Mouse (Mus musculus) CD4-positive, CD25-positive, alpha-beta regulatory T cell, adult 4 months (primary cell): ENCODE results near the gene Srebf1. TPM values are rescaled to one million over a fixed set of nuclear protein-coding genes. Genes with fewer than 3 reads are reported as not detected.

Source experiments
- ATAC-seq: one replicate; pipeline ENCODE4 v1.8.0; 2017
- polyA plus RNA-seq, 2 experiments: library from polyadenylated mRNA; unstranded; fragments of 100-300 nt; shearing (Covaris generic); gene quantifications; one replicate each; pipeline ENCODE4 v1.2.1; 2017

Srebf1 gene
- polyA plus RNA-seq, 2 experiments from 2014 or later: 20.7 to 28.6 TPM

DNA sequence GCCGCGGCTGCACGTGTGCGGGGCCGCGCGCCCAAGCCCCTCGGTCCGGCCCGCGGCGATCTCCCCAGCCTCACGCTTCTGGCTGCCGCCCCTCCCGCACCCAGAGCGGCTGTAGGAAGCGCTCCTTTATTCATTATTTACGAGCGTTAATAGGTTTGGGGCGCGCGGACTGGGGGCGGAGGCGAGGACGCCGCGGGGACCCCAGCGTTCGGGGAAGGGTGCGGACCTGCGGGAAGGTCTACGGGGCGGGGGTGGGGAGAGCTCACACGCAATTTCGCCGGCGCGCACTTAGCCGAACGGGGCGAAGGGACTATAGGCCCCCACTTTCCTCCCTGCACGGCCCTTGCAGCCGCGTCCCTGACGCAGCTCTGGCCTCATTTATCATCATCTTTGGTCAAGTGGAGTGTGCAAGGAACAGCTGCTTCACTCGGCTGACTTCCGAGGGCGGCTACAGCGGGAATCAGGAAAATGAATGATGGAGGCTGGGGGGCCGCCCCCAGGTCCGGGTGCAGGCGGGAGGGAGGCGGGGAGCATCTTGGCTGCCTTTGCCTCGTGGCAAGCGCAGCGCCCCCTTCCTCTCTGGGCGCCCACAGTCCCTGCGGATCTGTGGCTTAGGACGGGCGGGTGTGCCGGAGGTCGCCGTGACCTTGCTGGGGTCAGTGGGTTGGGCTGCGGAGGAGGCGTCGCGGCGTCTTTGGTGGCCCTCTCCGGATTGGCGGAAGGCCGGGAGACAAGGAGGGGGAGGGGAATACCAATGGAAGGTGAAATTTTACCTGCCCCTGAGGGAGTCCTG is 46.0 kb downstream of the Srebf1 start:
- ATAC-seq: peak; percentile 44

DNA sequence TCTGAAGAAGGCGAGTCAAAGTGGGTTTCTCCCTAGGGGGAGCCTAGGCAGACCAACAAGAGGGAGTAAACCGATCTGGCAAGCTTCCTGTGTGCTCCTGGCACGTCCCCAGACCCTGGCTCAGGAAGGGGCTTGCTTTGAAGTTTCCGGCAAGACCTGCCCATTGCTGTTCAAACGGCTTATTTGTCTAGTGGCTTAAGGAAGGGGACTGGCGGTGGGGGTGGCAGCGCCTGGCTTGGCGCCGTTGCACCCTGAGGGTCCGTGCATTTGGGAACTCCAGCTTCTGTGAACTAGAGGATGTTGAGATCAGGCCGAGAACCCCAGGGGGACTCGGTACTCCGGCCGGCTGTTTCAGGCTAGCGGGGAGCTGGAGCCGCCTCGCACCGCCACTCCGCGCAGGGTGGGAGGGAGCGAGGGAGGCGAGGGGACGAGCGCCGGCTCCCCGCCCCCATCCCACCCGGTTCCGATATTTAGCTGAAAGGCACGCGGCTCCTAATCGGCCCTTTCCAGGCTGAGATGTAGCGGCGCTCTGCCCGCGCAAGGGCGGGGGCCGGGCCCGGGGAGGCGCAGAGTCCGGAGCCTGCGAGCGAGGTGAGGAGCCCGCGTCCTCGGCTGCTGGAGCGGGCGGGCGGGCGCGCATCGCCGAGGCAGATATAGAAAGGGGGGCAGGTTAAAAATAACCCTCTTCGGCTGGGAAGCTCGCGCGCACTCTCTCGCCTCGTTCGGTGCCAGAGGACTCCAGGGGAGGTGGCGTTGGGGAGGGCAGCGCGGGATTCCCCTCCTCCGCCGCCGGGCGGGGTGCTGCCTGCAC is 46.8 kb downstream of the Srebf1 start:
- peak; percentile 60 for ATAC-seq

- ATAC-seq: no peak
Measured at GRCm38 (mm10) chr11:60173606-60174184, 48.7 kb downstream of the Srebf1 start.

DNA sequence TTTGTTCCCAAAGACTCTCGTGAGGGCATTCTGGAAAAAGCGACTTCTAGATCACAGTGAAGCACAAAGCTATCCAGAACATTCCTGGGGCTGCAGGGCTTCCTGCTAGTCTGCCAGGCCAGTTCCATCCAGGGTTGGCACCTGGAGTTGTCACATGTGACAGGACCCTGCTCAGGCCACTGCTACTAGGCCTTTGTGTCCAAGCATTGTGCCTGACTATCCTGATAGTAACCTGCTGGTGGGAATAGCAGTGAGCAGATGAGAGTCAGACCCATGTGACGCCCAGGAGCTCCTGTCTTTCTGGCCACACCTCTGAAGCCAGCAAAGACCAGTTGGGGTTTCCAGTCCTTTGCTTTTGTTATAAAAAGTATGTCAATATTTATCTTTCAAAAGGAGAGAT is 50.3 kb downstream of the Srebf1 start:
- no peak for ATAC-seq

- no peak for ATAC-seq
Measured at GRCm38 (mm10) chr11:60168780-60169179, 53.6 kb downstream of the Srebf1 start.

DNA sequence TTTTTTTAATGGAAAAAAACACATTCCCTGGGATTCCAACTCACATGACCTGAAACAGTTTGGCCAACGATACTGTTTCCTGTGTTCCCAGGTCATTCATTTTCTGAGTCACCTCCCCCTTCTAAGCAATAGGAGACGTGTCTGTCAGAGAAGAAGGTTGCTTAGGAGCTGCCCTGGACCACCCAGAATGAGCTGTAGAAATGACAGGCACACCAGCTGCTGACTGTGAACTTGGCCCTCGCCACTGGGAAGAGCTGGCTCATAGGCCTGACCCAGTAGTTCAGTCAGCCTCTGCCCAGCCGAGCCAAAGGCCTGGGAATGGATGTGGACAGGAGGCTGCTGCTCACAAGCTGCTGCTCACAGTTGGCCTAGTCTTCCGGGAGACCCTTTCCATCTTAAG is 57.3 kb downstream of the Srebf1 start:
- no peak for ATAC-seq

DNA sequence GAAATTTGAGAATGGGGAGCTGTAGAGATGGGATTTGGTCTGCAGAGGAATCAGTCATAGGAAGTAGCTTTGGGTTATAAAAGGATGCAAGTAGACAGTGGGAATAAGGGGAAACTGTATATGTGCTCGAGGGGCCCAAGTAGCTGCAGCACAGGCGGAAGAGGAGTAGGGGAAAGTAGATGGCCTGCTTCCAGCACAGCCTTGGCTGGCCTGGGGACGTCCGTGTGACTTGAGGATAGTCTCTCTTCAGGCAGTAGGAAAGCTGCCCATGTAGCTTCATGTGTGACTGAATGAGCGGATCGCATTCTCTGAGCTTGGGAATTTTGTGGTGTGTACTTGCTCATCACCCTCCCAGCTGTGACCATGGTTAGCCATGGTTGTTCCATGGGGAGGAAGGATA is 57.9 kb downstream of the Srebf1 start:
- ATAC-seq: no peak

DNA sequence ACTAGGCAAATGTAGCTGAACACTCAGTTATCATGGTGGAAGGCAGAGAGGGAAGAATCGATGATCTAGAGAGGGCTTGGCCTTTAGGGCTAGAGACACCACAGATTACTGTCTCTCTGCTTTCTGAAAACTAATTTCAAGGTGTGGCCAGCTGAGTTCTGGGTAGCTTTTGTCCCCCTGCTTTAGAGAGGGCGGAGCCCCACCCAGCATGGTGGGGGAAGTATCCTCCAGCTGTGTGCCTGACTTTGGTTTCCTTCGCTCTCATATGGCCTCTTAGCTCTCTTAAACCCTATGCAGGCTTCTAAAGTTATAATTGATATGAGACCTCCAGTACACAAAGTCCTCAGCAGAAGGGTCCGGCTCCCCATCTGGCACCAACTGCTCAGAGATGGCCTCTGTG is 59.0 kb downstream of the Srebf1 start:
- ATAC-seq: no peak

DNA sequence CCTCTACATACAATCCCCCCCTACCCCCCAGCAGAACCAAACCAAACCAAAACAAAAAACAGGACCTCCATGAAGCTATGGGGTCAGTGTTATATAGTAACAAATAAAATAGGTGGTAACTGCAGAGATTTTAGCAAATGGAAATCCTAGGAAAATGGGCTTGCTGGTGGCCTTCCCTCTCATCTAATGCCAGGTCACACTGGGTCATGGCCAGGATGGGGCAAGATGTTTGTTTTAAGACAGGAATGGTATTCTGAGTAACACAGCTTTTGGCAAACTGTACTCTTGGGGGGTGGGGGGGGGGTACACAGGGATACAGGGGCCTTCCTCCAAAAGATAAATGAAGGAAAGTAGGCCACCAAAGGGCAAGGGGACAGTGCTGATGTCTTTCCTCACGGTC is 59.8 kb downstream of the Srebf1 start:
- no peak for ATAC-seq

DNA sequence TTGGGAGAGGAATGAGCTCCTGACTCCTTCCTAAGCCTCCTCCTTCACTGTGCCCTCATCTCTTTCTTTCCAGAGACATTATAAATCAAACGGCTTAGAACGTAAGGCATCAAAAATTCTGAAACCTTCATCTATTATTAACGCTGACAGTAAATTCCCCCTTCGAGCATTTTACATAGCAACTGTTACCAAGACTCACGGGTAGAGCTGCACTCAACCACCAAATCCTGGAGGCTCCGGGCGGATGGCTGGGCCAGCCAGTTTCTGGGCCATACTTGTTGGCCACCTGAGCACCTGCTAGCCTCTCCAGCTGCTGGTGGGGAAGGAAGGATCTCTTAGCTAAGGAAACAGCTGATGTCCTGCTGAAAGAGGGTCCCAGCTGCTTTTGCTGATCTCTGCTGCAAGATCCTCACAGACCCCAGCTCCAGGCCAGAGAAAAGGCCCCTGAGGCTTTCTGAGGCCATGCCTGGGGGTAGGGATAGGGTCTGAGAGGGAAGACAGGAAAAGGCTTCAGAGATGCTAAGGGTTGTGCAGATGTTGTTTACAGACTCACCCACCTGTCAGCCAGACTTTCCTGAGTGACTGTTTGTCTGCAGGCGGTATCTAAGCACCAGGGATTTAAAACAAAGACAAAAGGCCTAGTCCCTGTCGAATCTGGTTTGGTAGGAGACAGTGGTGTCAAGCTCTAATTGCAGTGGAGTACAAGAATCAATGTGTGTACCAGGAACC is 61.1 kb downstream of the Srebf1 start:
- ATAC-seq: no peak

DNA sequence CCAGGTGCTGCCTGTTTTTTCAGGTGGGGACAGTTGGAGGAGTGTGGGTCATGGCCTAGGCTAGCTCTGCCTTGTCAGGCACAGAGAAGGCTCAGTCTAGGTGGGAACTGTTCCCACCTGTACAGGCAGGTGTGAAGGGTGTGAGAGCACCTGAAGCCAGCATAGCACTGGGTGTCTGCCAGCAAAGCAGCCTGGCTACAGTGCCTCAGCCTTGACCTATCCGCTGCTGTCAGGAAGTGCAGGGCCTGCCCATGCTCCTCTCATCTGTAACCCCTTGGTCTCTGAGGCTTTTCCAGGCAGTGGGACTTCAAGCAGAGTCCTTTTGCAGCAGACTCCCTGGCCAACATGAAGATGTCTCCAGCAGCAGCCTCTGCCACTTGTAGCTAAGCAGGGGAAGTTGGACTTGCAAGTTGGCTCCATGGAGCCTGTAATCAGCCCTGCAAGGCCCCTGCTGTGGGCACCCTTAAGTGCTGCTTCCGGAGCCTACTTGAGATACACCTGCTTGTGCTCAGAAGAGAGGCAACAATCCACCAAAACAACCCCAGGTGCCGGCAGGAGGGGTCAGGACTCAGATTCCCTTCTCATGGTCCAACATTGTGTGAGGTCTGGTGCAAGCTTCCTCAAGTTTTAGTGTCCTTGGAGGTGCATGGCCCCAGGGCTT is 61.8 kb downstream of the Srebf1 start:
- no peak for ATAC-seq

DNA sequence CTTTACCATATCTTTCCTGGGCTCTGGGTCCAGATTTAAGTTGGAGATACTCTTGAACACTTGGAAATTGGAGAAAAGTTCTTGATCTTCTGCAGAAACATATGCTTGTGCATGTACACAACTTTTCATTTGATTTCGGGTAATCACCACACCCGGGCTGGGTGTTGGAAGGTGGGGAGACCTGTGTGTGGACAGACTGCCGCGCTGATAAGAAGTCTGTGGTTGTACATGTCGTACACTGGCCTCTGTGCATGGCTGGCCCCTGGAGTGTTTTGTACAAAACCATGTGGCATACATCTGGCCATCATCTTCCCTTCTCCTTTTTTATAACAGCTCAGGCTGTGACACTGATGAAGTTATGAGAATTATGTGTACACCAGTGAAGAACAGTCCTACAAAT is 62.4 kb downstream of the Srebf1 start:
- ATAC-seq: no peak

DNA sequence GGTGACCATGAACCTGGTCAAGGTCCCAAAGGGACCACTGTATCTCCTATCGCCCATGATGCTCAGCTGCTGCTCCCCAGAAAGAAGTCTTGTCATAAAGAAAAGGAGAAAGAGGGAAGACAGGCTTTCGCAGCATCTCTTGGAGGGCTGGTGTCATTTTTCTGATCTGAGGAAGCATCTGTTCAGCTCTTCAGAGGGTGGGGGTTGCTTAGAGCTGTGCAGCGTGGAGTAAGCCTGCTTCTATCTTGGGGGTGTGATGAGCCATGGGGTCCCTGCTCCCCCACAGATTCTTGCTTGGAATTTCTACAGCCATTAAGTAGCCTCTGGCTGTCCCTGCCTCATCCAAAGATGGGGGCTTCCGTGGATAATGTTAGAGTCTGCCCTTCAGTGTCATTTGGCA is 64.1 kb downstream of the Srebf1 start:
- no peak for ATAC-seq

- ATAC-seq: no peak
Measured at GRCm38 (mm10) chr11:60155690-60156089, 66.7 kb downstream of the Srebf1 start.

DNA sequence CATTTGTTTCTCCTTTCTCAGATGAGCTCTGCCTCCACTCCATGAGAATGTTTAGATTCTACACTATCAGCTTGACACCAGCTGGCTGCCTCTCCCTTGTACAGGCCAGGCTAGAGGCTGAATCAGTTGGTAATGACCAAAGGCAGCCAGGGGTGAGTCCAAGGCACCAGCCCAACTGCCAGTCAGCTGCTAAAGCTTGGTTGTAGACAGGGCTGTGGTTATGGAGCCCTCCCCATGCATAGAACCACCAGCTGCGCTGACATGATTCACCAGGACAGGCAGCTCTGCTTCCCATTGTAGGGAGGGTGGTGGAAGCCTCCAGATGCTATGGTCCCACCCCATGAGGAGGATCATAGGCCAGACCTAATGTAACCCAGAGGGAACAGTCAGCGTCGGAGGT is 68.4 kb downstream of the Srebf1 start:
- no peak for ATAC-seq

DNA sequence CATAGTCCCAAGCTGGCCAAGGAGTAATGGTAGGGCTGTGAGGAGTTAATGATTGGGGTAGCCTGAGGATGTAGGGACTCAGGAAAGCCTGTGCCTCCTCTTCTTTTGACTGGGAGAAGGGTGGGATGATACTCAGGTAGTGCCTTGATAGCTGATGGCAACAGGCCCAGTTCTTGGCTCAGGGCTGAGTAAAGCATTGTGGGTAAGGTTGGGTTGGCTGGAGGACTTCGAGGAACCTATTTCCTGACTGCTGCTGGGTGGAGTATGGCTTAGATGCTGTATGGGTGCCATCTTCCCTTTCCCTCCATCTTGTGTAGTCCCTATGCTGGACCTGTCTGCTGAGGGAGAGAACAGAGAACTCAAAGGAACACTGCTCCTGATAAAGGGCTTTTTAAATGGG is 70.0 kb downstream of the Srebf1 start:
- ATAC-seq: no peak

DNA sequence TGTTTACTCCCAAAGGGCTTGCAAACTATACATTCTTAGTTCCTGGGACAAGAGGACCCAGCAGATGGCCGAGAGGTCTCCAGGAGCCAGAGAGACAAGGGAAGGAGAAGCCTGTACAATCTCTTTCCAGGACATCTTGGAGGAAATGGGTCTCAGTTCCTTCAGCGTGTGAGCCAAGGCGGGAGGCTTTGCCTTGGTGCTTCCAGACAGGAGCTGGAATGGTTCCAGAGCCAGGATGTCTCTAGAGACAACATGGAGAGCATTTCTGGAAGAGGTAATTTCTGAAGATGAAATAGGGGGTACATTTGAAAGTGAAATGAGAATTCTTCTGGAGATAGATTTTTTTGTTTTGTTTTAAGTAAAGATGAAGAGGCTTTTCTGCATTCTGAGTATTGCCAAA is 71.7 kb downstream of the Srebf1 start:
- ATAC-seq: no peak

Other genes starting within 250 kb of the Srebf1 start
- gene Pemt, start 176.1 kb downstream of the Srebf1 start, polyA plus RNA-seq: 1 to 10 TPM in 1 of 2 experiments, under 1 TPM in 1; 0.79 to 2.2 TPM
- gene Rai1, start 117.6 kb downstream of the Srebf1 start, polyA plus RNA-seq: 1 to 10 TPM; 8.4 to 8.9 TPM
- 10 to 100 TPM; 29.4 to 56.3 TPM for gene Tom1l2, start 130.3 kb upstream of the Srebf1 start, polyA plus RNA-seq
- gene Drc3, start 130.7 kb upstream of the Srebf1 start, polyA plus RNA-seq: under 1 TPM; 0.23 to 0.53 TPM
- gene Gid4, start 194.6 kb upstream of the Srebf1 start, polyA plus RNA-seq: 10 to 100 TPM; 13.6 to 16.8 TPM
- 10 to 100 TPM; 40.4 to 43.5 TPM for gene Atpaf2, start 195.9 kb upstream of the Srebf1 start, polyA plus RNA-seq
- 10 to 100 TPM; 51.7 to 64.6 TPM for gene Drg2, start 232.0 kb upstream of the Srebf1 start, polyA plus RNA-seq
- not detected for gene Myo15, start 246.8 kb upstream of the Srebf1 start, polyA plus RNA-seq